Mouse (Mus musculus) cerebellum, adult 2 months (tissue): ENCODE data around the gene Sac3d1.

Experiments used
- CTCF ChIP-seq: fragments of 200-500 bp; IDR thresholded peaks from 2 replicates; pipeline ENCODE4 v1.5.1; 2011; ENCODE audit warnings: low read depth, mild to moderate bottlenecking, control low read depth, low read length, moderate library complexity, borderline replicate concordance; ENCODE audit not compliant: insufficient read depth
- POLR2A ChIP-seq: fragments of 200-500 bp; IDR thresholded peaks from 2 replicates; pipeline ENCODE4 v1.6.1; 2011; ENCODE audit warnings: low read length, control low read depth, borderline replicate concordance; ENCODE audit not compliant: insufficient read depth

- TF ChIP-seq CTCF (peak; percentile 68), POLR2A (0 out of 2 replicates have a peak, but pooled peaks have one; percentile 2)
Observed at GRCm38 (mm10) chr19:6141394-6141749, 22.9 kb upstream of the Sac3d1 start, which contains the start of gene Arl2.
